Mouse (Mus musculus) liver, embryonic 15.5 days (tissue): ENCODE data around the gene Stac2. TPM values are rescaled to one million over a fixed set of nuclear protein-coding genes. Genes with fewer than 3 reads are reported as not detected.

ENCODE experiments used
- ATAC-seq: fragments of 200-750 bp; cut with Nextera tagmentation; 2 replicates; pipeline ENCODE4 v1.8.0; 2017; ENCODE audit warnings: moderate number of reproducible peaks, mild to moderate bottlenecking, moderate library complexity; ENCODE audit not compliant: insufficient read depth
- H3K27ac ChIP-seq: fragments of 300-500 bp; sonication (generic); replicated peaks from 2 replicates; pipeline ENCODE4 v1.5.1; 2015; ENCODE audit warnings: mild to moderate bottlenecking, inconsistent platforms
- H3K27me3 ChIP-seq: fragments of 300-500 bp; sonication (generic); 2 replicates; pipeline ENCODE4 v1.6.1; 2015; ENCODE audit warnings: mild to moderate bottlenecking, inconsistent platforms
- H3K36me3 ChIP-seq: fragments of 300-500 bp; sonication (generic); replicated peaks from 2 replicates; pipeline ENCODE4 v1.6.1; 2015; ENCODE audit warnings: moderate library complexity, mild to moderate bottlenecking, inconsistent platforms
- H3K4me1 ChIP-seq: fragments of 300-500 bp; sonication (generic); replicated peaks from 2 replicates; pipeline ENCODE4 v1.6.1; 2015; ENCODE audit warnings: inconsistent platforms
- H3K4me2 ChIP-seq: fragments of 300-500 bp; sonication (generic); 2 replicates; pipeline ENCODE4 v1.6.1; 2015; ENCODE audit warnings: moderate library complexity, mild to moderate bottlenecking, inconsistent platforms
- H3K4me3 ChIP-seq: fragments of 300-500 bp; sonication (generic); replicated peaks from 2 replicates; pipeline ENCODE4 v1.5.1; 2015; ENCODE audit warnings: mild to moderate bottlenecking, inconsistent platforms
- H3K9ac ChIP-seq: fragments of 300-500 bp; sonication (generic); 2 replicates; pipeline ENCODE4 v1.6.1; 2015; ENCODE audit warnings: moderate library complexity, mild to moderate bottlenecking, inconsistent platforms
- H3K9me3 ChIP-seq: fragments of 300-500 bp; sonication (generic); replicated peaks from 2 replicates; pipeline ENCODE4 v1.6.1; 2016; ENCODE audit warnings: inconsistent platforms
- WGBS: fragments of 180-500 bp; shearing (Covaris S2); methylation state at CpG from one replicate; pipeline ENCODE4 v1.1.7; 2015; ENCODE audit warnings: mixed read lengths; ENCODE audit not compliant: insufficient replicate concordance; 5-methylcytosine and 5-hydroxymethylcytosine counted together
- polyA plus RNA-seq: library from polyadenylated mRNA; unstranded; fragments of >200 nt; fragmentation: Nextera tagmentation; extraction: Ambion mirVana; gene quantifications from 2 replicates; pipeline ENCODE4 v1.2.1, GENCODE M21; 2015

Stac2 gene
- polyA plus RNA-seq, 1 experiment from 2014 or later: 0.06 TPM

DNA sequence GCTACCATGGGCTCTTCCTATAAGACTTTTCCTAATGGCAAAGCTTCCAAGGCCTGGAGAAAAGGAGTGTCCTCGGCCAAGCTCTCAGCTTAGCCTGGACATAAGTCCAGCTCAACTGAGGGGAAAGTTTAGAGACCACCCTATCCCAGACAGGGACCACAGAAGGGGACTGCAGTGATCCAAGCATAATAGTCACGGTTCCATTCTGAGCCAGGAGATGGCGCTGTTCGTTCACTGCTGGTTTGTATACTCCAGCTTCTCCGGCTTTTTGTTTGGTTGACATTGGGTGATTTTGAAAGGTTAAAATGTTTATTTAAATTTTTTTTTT, 21.9 kb downstream of the Stac2 start:
- Histone ChIP-seq H3K4me3 (no peak overlapping the region), H3K9me3 (no peaks in the 10 kb centered on the region), H3K4me1 (peaks cover 21% of the 10 kb centered on the region), H3K27ac (no peak overlapping the region), H3K4me2 (no peak overlapping the region), H3K36me3 (peaks cover 31% of the 10 kb centered on the region), H3K27me3 (peaks cover 18% of the 10 kb centered on the region), H3K9ac (no peak overlapping the region)
- ATAC-seq: no peak
- WGBS: 12% methylated on average over 5 of the region's 5 CpGs

DNA sequence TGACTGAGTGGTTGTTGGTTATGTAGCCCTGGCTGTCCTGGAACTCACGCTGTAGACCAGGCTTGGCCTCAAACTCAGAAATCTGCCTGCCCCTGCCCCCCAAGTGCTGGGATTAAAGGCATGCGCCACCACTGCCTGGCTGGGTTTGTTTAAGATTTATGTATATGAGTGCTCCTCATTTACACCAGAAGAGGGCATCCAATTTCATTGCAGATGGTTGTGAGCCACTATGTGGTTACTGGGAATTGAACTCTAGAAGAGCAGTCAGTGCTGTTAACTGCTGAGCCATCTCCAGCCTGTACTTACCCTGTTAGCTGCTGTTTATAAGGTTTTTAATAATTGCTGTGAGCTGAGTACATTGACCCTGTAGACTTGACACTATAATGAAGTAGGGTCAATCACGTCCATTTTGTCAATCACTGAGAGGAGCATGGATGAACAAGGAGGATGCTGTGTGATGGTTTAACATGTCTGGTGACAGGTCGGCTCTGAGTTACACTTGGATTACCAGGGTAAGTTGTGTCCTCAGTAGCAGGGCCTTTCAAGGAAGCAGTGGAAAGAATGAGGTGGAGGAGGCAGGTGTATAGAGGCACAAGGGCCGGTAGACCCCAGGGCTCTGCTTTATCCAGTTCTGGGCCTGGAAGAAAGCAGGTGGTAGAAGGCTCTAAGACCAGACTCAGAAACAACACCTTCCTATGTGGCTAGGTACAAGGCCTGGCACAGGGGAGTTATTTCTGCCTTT, 22.4 kb downstream of the Stac2 start:
- no peak for ATAC-seq
- Histone ChIP-seq H3K27me3 (peaks cover 13% of the 10 kb centered on the region), H3K4me2 (no peak overlapping the region), H3K27ac (no peak overlapping the region), H3K4me1 (peaks cover 22% of the 10 kb centered on the region), H3K9me3 (no peaks in the 10 kb centered on the region), H3K4me3 (no peak overlapping the region), H3K36me3 (peaks cover 31% of the 10 kb centered on the region), H3K9ac (no peak overlapping the region)
- WGBS: 62% methylated on average over 5 of the region's 5 CpGs

DNA sequence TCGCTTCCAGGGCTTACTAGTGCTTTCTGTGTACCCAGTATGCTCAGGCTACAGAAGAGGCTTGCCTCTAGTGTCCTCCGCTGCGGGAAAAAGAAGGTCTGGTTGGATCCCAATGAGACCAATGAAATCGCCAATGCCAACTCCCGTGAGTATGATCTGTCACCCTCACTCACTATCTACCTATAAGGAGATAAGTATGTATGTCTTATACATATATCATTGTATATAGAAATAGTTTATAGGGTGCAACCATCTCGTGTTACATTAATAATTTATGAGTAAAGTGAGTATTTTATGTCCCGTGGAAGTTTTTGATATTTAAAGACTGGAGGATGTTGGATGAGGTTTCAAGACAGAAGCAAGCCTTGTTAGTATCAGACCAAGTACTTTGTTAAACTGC, 25.5 kb downstream of the Stac2 start:
- Histone ChIP-seq H3K27ac (no peak overlapping the region), H3K27me3 (peaks cover 12% of the 10 kb centered on the region), H3K9me3 (no peaks in the 10 kb centered on the region), H3K4me1 (peaks cover 29% of the 10 kb centered on the region), H3K9ac (peak overlapping the region; percentile 97), H3K4me3 (peak overlapping the region; percentile 94), H3K36me3 (peaks cover 31% of the 10 kb centered on the region), H3K4me2 (peak overlapping the region; percentile 87)
- ATAC-seq: no peak
- 7% methylated on average over 7 of the region's 7 CpGs for WGBS

DNA sequence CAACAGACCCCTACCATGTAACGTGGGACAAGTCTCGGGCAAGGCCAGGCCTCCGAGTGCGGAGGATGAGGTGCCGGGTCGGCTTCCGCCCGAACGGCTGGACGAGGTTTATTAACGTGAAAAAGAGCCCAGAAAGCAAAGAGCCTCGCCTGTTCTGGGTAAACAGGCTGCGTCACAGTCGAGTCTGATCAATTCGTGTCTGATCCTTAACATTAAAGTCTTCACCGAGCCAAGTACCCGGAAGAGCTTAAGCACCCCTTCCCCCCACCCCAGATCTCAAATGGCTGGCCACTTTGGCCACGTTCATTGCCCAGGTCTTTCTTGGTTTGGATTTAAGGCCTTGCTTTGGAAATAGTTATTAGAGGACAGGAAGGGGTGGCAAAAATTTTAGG, 26.0 kb downstream of the Stac2 start:
- Histone ChIP-seq H3K36me3 (peaks cover 31% of the 10 kb centered on the region), H3K27me3 (peaks cover 17% of the 10 kb centered on the region), H3K9me3 (no peaks in the 10 kb centered on the region), H3K4me2 (peak overlapping the region; percentile 87), H3K4me1 (peaks cover 33% of the 10 kb centered on the region), H3K4me3 (peak overlapping the region; percentile 94), H3K27ac (peak overlapping the region; percentile 76), H3K9ac (peak overlapping the region; percentile 97)
- ATAC-seq: no peak
- 1% methylated on average over 18 of the region's 18 CpGs for WGBS

DNA sequence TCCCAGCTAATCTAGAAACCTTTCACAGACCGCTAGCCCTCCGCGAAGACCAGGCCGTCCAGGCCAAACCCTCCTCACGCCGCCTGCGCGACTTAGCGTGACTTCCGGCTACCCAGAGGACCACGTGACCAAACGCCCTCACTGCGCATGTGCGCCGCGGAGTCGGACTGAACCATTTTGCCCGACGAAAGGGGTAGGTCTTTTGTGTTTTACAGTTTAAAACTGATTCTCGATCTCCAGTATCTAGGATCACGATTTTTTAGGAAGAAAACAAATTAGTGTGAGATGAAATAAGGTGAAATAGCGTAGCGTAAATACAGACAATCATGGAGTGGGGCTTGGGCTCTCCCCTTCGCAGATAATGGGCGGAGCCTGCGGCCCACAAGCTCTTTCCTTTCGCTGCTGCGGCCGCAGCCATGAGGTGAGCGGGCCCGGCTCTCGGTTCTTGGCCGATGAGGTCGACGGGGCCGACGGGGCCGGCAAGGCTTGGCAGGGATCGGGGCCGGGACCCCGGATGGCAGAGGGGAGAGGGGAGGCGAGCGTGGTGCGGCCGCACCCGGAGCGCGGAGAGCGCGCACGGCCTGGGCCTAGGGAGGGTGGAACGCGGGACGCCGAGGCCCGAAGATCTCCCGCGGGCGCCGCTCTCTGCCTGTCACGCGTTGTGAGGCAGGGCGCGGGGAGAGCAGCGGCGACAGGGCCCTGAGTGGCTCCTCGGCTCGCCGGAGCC, 26.5 kb downstream of the Stac2 start, which contains the start of gene Rpl19:
Gene Rpl19 (plus strand): TSS at position 141 of the 727 bp plus-strand sequence.
- H3K36me3 ChIP-seq: peaks cover 31% of the 10 kb centered on the region
- H3K4me1 ChIP-seq: peaks cover 39% of the 10 kb centered on the region
- H3K27me3 ChIP-seq: peaks cover 22% of the 10 kb centered on the region
- WGBS: under 1% methylated on average over 69 of the region's 69 CpGs
- peak within 1 kb of the TSS; percentile 94 for H3K4me3 ChIP-seq
- peak within 1 kb of the TSS; percentile 87 for H3K4me2 ChIP-seq
- peak within 1 kb of the TSS; percentile 76 for H3K27ac ChIP-seq
- peak; percentile 81 for ATAC-seq
- H3K9ac ChIP-seq: peak within 1 kb of the TSS; percentile 97
- no peaks in the 10 kb centered on the region for H3K9me3 ChIP-seq

DNA sequence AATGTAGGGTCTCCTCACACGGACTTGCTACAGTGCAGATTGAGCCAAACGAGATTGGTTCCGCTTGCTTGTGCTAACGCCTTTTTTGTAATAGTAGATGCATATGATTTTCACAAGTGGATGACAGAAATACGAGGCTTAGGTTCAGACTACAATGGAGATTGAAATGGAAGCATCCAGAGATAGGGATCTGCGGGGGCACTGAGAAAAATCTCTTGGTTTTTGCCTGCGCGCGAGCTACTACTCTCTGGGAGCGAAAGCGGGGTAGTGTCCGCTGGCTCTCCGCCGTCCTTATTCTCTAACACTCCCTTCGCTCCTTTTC, 27.1 kb downstream of the Stac2 start:
- WGBS: 5% methylated on average over 15 of the region's 15 CpGs

DNA sequence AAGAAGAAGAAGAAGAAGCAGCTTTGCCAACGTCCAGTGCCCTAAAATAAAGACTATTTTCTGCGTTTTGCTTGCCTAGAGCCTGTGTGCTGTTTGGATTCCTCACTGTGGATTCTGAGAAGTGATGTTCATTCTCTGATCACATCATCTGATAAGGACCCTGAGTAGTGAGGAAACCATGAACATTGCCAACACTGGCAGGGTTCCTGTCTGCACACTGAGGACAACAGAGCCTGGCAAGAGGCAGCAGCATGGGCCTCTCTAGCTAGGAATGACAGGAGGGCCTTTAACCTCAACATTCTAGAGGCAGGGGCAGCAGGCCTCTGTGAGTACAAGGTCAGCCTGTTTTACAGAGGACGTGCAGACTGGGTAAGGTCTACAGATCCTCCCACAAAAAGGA, 28.7 kb downstream of the Stac2 start:
- Histone ChIP-seq H3K36me3 (peaks cover 15% of the 10 kb centered on the region), H3K27me3 (peaks cover 45% of the 10 kb centered on the region), H3K9ac (no peak overlapping the region), H3K9me3 (no peaks in the 10 kb centered on the region), H3K27ac (no peak overlapping the region), H3K4me1 (peaks cover 44% of the 10 kb centered on the region), H3K4me3 (no peak overlapping the region), H3K4me2 (no peak overlapping the region)
- no peak for ATAC-seq
- WGBS: 65% methylated on average over 3 of the region's 3 CpGs

More for the DNA sequence above, 27.1 kb downstream of the Stac2 start:
- Histone ChIP-seq H3K27ac (peak overlapping the region; percentile 76), H3K36me3 (peaks cover 31% of the 10 kb centered on the region), H3K9me3 (no peaks in the 10 kb centered on the region), H3K4me2 (peak overlapping the region; percentile 87), H3K9ac (peak overlapping the region; percentile 97), H3K4me1 (peaks cover 44% of the 10 kb centered on the region), H3K27me3 (peaks cover 28% of the 10 kb centered on the region), H3K4me3 (peak overlapping the region; percentile 94)
- ATAC-seq: no peak

DNA sequence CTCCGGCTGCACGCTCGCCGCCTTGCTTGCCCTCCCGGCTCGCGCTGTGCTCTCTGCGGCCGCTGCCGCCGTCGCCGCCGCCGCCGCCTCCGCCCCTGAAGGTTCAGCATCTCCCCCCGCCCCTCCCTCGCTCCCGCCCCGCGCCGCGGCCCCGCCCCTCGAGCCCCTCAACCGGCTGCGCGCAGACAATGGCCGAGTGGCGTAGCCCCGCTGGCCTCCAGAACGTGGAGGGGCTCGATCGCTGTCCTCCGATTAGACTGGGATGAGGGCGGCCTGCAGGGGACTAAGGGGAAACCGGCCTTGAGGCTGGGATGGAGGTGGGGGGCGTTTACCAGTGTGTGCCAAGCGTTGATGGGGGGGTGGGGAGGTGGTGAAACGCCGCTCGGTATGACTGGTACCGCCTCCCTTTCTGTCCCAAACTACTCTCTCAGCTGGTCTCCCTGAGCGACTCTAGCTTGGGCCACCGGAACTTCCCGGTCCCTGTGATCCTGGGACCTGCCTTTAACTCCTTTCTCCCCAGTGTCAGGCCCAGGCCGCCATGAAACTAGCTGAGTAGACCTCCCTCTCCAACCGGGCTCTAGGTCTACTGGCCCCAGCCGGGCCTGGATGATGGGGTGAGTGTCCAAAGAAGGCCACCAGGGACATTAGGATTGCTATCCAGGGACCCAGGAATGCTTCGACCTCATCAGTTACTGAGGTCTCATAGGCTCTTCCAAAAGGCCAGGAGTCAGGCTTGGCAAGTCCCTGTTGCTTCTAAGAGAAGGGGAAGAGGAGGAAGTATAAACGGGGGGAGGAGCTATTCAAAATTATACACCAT, 30.5 kb downstream of the Stac2 start, which contains the start of gene Cacnb1:
Gene Cacnb1 (minus strand): TSS at position 480 of the 817 bp plus-strand sequence.
- no peak for ATAC-seq
- Histone ChIP-seq H3K36me3 (no peaks in the 10 kb centered on the region), H3K9ac (peak within 1 kb of the TSS; percentile 58), H3K27ac (peak within 1 kb of the TSS; percentile 33; the same call in 1 of the 2 replicates), H3K27me3 (peaks cover 57% of the 10 kb centered on the region), H3K4me3 (peak within 1 kb of the TSS; percentile 59), H3K4me1 (peaks cover 38% of the 10 kb centered on the region), H3K9me3 (no peaks in the 10 kb centered on the region), H3K4me2 (peak within 1 kb of the TSS; percentile 90)
- WGBS: 2% methylated on average over 52 of the region's 52 CpGs

DNA sequence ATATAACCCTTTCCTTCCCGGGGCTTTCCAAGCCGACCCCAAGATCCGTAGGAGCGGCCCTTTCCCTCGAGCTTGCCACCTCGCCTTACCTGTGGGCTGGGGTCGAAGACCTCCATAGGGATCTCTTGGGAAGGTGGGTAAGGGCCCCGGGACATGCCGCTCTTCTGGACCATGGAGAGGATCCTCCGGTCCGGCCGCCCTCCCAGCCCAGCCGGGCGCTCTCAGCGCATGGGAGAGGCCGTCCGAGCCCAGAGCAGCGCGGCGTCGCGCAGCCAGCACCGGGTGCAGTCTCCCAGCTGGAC, 31.1 kb downstream of the Stac2 start:
- under 1% methylated on average over 23 of the region's 23 CpGs for WGBS
- no peak overlapping the region for H3K27ac ChIP-seq
- no peak for ATAC-seq

DNA sequence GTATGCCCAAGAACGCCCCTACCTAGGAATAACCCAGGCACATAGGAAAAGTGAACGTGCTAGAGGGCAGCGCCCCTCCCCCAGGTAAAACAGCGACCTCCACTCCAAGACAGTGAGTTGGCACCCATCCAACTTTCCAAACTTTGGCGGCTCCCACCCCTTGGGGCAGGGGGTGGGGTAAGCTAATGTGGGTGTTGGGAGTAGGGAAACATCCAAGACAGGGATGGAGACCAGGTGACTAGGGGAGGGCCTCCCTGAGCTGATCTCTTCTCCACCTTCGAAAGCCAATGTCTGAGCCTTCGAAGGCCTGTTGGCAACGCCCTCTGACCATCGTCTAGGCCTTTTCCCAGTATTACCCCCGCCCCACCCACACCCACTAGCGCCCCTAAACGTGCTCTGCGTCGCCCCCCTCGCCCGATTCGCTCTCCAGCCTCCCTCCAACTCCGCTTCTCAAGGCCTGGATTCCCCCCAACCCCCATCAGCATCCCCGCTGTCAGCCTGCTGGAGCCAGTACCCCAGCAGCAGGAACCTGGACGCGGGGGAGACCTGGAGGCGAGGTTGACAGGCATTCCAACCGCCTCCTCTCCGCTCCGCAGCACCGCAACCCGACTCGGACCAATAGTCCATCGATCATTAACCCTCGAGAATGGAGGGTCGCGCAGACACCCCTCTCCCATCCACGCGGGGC, 31.6 kb downstream of the Stac2 start:
- peak overlapping the region; percentile 59 for H3K4me3 ChIP-seq
- peaks cover 32% of the 10 kb centered on the region for H3K4me1 ChIP-seq
- no peak for ATAC-seq
- H3K27me3 ChIP-seq: peaks cover 57% of the 10 kb centered on the region
- no peaks in the 10 kb centered on the region for H3K9me3 ChIP-seq
- no peak overlapping the region for H3K27ac ChIP-seq
- peak overlapping the region; percentile 58 for H3K9ac ChIP-seq
- peak overlapping the region; percentile 90 for H3K4me2 ChIP-seq
- WGBS: 10% methylated on average over 34 of the region's 34 CpGs
- no peaks in the 10 kb centered on the region for H3K36me3 ChIP-seq

More for the DNA sequence above, 31.1 kb downstream of the Stac2 start:
- Histone ChIP-seq H3K4me3 (peak overlapping the region; percentile 59), H3K4me2 (peak overlapping the region; percentile 90), H3K27me3 (peaks cover 57% of the 10 kb centered on the region), H3K9me3 (no peaks in the 10 kb centered on the region), H3K4me1 (peaks cover 32% of the 10 kb centered on the region), H3K36me3 (no peaks in the 10 kb centered on the region), H3K9ac (peak overlapping the region; percentile 58)
